Mouse (Mus musculus) cortical plate, adult 2 months (tissue): Measurements from ENCODE around the gene Dolk.

Source experiments
- CTCF ChIP-seq: fragments of 200-500 bp; IDR thresholded peaks from 2 replicates; pipeline ENCODE4 v1.5.1; 2011; ENCODE audit warnings: mild to moderate bottlenecking, control low read depth, low read length; ENCODE audit not compliant: insufficient read depth; ENCODE audit errors: extremely low read depth
- POLR2A ChIP-seq: fragments of 200-500 bp; IDR thresholded peaks from 2 replicates; pipeline ENCODE4 v1.6.1; 2011; ENCODE audit warnings: mild to moderate bottlenecking, low read length, control low read depth; ENCODE audit not compliant: insufficient read depth; ENCODE audit errors: extremely low read depth

DNA sequence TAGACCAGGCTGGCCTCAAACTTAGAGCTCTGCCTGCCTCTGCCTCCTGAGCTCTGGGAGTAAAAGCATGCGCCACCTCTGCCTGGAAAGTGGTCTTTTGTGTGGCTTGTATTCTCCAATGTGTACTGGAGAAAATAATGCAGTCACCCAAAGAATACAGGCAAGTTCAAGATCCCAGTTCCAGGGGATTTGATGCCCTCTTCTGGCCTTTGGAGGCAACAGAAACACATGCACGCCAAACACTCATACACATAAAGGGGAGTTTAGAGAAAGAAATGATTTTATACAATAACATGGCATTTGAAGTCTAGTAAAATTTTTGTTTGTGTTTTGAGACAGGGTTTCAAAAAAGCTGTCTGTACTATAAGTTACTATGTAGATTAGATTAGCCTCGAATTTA is 13.4 kb upstream of the Dolk start:
- no peak for TF ChIP-seq CTCF
- TF ChIP-seq POLR2A: no peak
